Mouse (Mus musculus) left cerebral cortex, adult 11 months (tissue): ENCODE data around the gene Zfp64.
"Not testable (repeated sequence)": the region's sequence is repeated elsewhere in the genome, so short reads cannot be mapped to it uniquely, and the experiment has no call there.

Experiments used
- DNase-seq: peaks from one replicate; pipeline ENCODE4 v3.0.0; 2022; ENCODE audit warnings: low spot score

Zfp64 gene

DNA sequence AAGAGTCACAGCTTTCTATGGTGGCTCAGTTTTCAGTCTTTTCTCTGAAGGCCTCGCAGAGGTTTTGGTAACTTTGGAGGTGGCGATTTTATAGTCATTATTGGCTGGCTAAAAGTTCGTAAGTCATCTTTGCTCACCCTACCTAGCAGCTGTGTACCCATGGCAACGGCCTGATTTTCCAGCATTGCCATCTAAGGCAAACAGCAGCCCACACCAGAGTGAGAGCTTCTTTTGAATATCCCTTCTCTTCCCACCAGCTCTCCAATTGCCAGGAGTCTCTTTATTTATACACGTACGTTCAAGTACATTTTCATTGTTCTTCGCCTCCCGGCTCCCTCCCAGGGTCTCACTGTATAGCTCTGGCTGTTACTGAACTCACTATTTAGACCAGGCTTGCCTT, 59.9 kb downstream of the Zfp64 start:
- no peak for DNase-seq

DNA sequence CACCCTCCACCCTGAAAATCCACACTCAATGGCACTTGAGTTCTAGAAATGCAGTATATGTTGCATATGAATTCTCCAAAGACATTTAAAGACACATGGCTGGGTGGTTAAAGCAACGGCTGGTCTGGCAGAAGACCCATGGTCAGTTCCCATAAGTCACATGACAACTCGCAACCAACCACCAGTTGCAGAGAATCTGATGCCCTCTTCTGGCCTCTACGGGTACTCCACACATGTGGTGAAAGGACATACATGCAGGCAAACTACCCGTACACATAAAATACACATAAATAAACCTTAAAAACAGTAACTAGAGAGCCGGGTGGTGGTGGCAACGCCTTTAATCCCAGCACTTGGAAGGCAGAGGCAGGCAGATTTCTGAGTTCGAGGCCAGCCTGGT, 60.6 kb downstream of the Zfp64 start:
- no peak for DNase-seq

DNA sequence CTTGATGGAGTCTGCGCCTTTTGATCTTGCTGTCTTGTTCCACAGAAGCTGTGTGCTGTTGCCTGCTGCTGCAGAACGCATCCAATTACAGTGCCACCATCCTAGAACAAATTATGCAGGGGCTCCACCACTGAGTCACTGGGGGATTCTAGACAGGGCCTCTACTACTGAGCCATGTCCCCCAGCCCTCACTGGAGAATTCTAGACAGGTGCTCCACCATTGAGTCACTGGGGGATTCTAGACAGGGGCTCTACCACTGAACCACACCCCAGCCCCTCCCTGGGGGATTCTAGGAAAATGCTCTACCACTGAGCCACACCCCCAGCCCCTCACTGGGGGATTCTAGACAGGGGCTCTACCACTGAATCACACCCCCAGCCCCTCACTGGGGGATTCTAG, 63.3 kb downstream of the Zfp64 start:
- no peak for DNase-seq

DNA sequence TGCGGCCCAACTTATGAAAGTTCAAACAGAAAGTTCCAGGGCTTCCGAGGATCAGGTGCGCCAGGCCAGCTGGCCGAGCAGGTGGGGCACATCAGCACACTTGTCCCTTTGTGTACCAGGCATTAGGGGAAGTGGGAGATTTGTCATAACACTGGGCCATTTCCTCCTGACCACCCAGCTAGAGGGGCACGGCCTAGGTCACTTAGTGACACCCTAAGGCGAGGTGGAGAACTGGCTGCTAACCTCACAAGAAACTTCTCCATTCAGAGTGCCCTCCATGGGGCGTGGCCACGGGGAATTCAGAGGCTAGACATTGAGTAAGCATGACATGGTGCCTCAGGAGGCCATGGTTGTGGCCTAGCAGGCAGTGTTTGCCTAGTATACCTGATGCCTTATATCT, 70.7 kb downstream of the Zfp64 start:
- no peak for DNase-seq

DNA sequence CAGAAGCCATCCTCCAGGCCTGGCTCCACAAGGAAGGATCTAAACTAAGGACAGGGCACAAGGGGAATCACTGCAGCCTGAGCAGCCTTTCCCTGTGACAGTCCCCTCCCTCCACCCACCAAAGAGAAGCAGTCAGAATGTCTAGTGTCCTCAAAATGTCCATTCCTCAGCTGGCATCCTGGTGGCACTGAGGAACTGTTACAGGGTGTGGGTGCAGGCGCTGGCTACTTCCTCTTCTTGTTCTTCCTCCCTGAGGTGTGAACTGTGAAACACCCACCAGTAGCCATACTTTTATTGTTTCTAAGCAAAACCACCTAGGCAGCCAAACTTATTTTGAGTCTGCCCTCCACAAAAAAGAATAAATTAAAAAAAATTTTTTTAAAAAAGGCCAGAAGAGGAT, 72.4 kb downstream of the Zfp64 start:
- no peak for DNase-seq

DNA sequence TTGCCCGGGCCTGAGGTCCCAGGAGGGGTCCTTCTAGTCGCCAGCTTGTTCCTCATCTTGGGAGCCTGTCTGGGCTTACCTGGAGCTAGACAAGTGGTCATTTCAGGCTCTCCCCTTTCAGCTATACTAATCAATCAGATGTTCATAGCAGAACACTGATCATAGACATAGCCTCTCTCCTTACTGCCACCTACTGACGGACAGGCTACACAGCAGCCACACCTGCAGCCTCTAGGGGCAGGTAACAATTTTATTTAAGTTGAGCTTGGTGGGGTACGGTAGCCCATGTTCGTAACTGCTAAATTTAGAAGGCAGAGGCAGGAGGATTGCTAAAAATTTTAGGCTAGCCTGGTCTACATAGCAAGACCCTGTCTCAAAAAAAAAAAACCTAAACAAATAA, 73.5 kb downstream of the Zfp64 start:
- DNase-seq = no peak

DNA sequence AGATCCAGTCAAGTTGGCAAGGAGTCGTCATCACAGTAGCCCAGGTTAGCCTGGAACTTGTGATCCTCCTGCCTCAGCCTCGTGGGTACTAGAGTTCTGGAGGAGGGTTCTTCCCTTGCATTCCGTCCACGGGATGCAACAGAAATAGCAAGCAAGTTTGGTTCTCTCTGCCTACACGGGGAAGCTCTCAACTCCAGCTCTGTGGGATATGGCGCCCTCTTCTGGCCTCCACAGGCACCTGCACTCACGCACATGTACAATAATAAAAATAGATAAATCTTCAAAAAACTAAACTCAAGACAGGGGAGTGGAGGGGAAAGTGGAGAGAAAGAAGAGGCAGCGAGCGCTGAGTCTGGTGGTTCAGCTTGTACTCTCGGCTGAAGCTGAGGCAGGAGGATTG, 75.8 kb downstream of the Zfp64 start:
- DNase-seq = no peak

DNA sequence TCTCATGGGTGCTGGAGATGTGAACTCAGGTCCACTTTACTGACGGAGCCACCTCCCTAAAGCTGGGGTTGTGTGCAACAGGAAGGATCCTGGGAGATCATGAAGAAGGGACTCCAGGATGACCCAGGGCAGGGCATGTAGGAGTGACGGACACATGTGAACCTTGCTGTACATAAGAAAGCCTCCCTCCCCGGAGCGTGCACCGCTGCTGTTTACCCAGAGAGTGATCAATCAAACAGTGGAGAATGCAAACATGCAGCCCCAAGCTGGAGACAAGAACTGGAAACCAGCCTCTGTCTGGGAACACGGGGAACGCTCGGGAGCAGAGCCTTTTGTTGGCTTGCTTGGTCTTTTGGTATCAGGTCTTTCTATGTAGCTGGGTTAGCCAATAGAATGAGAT, 76.7 kb downstream of the Zfp64 start:
- no peak for DNase-seq

DNA sequence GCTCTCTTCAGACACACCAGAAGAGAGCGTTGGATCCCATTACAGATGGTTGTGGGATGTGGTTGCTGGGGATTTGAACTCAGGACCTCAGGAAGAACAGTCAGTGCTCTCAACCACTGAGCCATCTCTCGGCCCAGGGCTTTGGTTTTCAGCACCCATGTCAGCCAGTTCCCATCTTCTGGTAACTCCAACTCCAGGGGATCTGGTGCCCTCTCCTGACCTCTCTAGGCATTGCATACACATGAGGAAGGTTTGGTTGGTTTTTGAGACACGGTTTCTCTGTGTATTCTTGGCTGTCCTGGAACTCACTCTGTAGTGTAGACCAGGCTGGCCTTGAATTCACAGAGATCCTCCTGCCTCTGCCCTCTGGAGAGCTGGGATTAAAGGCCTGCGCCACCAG, 77.2 kb downstream of the Zfp64 start:
- DNase-seq = no peak

DNA sequence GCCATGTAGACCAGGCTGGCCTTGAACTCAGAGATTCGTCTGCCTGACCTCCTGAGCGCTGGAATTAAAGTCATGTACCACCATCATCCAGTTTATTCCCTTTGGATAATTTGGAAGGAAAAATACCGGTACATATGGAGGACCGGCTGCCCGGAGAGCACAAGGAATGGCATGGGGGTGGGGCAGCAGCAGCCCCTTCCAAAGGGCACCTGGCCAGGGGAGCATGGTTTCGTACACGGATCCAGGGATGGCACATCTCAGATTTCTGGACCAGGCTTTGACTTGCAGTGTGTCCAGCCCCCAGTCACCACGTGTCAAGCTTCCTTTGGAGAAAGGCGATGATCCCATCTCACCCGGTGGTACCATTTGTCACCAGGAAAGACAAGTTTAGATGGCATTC, 78.8 kb downstream of the Zfp64 start:
- DNase-seq = no peak

DNA sequence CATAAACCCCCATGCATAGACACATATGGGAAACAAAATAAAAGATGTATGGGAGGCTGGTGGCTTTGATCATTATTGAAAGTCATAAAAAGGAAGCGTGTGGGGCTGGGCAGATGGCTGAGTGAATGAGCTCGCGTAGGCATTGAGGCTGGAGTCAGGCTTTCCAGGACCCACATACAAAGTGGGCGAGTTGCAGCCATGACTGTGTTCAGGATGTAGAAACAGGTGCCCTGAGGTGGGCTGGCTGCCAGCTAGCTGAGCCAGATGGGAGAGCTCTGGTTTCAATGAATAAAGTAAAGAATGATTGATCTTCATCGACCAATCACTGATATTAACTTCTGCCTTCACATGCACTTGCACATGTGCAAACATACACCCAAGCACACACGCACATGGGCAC, 80.9 kb downstream of the Zfp64 start:
- DNase-seq = no peak

DNA sequence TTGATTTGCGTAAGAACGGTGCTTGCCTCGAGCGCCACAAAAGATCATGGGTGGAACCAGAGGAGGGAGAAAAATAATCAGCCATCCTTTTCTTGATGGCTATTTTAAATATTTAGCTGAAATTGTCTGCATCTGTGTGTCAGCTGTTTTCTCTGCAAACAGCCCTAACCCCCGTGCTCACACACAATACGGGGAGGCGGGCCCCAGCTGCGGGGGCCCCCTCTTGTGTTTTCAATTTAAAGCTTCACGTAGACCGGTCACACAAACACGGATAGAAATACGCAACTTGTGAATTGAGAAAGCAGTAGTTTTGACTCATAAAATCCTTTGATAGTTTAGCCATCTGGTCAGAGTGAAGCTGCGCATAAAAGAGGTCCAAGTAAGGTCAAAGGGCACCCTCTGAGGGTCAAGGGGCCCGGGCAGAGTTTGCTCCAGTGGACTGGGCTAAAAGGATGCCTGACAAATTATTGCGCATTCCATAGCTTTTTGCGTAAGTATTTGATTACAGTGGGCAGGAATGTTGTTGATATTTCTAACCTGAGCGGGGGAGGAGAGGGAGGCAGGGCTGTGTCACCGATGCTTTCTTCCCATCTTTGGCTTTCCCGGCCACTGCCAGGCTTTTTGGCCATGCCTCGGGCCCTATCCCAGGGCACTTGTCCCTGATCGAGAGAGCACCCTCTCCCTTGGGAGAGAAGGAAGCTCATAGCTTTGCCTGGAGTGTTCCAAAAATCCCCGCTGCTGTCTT, 83.4 kb downstream of the Zfp64 start:
- no peak for DNase-seq

DNA sequence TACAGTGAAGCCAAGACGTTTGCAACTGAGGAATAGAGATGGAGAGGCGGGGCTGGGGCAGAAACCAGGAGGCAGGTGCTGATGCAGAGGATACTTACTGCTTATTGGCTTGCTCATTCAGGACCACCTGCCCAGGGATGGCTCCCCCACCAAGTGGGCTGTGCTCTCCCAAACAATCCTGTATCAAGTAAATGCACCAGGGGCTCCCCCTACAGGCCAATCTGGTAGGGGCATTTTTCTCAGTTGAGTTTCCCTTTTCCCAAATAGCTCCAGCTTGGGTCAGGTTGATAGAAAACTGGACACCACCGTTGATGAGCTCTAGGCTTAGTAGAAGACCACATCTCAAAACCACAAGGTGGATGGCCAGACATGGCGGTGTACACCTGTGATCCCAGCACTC, 84.9 kb downstream of the Zfp64 start:
- no peak for DNase-seq

DNA sequence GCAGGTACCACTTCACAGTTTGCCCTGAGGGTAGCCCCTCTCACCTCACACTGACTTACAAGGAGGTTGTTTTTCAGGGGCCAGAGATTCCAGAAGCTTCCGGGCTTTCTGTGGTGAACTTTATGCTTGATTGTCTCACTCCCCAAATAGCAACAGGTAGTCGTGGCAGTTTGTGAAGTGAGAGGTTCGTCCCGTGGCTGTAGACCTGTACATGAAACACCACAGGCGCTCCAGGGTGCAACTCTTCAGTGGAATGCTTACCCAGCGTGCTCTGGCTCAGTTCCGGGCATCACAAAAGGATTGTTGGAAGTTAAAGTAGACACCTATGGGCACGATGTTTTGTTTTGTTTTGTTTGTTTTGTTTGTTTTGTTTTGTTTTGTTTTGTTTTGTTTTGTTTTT, 88.4 kb downstream of the Zfp64 start:
- no peak for DNase-seq

DNA sequence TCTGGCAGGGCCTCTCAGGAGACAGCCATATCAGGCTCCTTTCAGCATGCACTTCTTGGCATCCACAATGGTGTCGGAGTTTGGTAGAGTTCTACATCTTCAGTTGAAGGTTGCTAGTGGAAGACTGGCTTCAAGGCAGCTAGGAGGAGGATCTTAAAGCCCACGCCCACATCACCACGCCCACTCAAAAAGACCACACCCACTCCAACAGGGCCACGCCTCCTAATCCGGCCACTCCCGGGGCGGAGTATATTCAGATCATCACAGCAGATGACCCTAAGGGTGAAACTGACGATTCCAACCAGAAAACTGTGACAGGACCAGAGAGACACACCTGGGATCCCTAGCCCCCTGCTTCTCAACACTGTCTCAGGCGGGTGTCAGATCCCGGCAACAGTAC, 89.0 kb downstream of the Zfp64 start:
- DNase-seq = no peak

DNA sequence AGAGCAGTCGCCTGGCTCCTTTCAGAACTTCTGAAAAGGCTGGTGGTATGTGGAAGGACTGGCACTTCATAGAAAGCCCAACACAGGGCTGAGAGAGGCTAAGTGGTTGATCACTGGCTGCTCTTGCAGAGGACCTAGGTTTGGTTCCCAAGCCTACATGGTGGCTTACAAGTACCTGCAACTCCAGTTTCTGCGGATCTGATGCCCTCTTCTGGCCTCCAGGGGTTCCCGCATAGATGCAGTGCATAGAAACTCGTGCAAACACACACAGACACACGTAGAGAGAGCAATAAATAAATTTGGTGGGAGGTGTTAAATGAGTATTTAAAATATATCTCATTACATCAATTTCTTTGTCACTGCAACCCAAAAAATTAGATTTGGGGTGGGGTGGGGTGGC, 90.5 kb downstream of the Zfp64 start:
- DNase-seq = no peak

DNA sequence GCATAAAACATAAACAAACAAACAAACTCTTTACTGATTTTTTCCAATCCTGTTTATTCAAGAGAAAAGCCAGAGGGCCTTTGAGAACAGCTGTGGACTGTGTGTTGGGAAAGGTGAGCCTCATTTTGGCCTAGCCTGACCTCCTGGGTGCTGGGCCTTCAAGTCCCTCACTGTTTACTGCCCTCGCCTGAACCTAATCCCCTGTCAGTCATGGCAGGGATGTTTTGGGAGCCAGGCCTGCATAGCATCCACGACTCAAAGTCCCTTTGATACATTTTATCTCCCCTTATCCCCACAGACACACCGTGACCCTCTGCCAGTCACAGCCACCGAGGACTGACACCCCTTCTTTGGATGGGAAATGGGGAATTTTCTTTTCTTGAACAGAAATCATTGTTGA, 92.7 kb downstream of the Zfp64 start:
- DNase-seq = no peak

DNA sequence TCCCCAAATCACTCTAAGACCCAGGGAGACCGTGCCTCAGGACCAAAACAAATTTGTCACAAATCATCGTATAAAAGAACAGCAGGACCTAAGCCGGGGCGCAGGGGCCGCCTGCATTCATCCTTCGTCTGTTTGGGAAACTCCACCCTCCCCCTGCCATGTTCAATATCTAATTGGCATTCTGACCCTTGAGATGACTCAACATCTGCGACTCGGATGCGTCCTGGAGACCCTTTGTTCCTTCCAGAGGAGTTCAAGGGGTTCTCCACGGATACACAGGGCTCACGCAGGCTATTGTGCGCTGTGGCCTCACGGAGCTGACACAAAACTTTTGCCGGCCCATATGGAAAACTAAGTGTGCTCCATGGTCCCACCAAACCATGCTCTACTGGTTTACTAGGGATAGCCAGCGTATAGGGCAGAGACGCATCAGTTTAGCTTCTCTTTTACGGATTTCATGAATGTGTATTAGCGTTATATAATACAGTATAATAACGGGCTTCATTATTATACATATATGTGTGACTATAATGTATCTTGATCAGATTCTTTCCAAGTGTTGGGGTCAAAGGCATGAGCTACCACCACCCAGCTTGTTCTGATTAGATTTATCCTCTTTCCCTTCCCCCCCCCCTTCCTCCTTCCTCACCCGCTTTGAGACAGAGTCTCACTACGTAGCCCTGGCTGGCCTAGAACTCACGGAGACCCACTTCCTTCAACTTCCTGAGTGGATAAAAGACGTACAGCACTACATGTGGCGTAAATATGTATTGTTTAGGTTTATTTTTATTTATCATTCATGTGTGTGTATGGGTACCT, 94.3 kb downstream of the Zfp64 start:
- DNase-seq = no peak

DNA sequence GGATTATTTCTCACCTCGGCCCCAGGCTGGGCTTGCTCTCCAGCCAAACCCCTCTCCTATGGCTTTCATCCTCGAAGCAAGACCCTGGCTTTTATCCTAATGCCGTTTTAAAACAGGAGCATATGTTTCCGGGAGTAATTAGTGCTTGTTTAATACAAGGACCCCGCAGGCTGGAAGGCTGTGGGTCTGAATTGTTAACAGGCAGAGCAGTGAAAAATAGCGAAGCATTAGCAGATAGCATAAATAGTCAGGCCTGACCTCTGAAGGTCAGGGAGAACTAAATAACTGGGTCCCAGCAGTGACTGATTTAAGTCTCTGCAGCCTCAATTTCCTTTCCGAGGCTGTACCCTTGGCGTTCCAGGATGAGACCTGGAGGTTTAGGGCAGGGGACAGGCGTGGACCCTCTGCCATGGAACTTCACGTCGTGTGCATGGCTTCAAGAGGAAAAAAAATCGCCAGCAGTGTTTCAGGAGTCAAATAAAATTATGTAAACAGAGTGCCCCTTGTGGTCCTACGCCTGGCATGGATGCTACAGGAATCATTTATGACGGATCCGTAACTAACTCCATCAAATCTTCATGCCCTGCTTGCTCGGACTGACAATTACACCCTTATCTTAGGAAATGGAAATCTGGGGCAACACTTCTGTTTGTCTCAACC, 95.2 kb downstream of the Zfp64 start:
- no peak for DNase-seq

DNA sequence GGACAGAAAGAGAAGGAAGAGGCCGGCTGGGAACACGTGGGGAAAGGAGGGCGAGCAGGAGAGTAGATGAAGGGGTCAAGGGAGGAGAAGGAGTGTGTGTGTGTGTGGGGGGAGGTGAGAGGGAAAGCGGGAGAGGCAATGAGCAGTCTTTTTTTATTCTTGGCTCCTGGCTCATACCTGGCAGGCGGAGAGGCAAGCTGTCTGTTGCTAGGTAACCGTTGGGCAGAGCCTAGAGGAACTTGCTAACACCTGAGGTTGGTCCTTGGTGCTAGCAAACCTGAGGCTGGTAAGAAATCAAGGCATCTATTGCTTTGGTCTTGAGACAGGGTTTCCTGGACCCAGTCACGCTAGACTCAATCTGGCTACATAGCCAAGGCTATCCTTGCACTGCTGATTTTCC, 98.7 kb downstream of the Zfp64 start:
- no peak for DNase-seq

DNA sequence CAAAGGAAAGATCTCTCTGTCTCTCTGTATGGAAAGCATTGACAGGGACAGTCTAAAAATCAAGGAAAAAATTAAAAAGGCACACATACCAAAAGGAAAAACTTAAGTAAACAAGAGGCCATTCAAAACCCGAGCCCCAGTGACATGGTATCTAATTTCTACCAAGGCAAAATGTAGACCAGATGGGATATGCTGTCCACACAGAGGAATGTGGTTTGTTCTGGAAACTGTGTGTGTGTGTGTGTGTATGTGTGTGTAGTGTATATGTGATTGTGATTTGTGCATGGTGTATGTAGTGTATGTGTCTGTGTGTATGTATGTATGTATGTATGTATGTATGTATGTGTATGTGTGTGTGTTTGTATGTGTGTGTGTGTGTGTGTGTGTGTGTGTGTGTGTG, 100.6 kb downstream of the Zfp64 start:
- no peak for DNase-seq

DNA sequence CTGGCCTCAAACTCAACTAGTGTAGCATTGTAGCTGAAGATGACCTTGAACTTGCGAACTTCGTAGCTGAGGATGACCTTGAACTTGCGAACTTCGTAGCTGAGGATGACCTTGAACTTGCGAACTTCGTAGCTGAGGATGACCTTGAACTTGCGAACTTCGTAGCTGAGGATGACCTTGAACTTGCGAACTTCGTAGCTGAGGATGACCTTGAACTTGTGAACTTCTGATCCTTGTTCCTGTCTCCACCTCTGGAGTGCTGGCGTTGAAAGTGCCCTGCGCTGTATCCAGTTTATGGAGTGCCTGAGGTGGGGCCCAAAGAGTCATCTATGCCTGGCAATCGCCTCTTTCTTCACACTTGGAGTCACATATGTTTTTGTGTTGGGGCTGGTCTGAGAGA, 101.5 kb downstream of the Zfp64 start:
- DNase-seq = not testable (repeated sequence)

DNA sequence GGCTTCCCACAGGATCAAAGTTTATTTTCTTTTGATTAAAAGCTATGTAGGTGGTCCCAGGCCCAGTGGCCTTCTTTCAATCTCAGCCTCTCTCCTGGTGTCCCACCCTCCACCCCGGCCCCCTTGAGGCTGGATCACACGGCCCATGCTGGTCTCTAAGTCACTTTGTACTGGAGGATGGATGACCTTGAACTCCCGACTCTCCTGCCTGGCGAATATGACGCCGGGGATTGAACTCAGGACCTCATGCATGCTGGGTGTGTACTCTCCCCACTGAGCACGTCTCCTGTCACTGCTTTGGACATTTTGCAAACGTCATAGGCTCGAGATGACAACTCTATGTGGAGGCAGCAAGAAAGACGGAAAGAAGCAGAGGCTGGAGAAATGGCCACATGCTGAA, 103.8 kb downstream of the Zfp64 start:
- no peak for DNase-seq
